Mouse (Mus musculus) liver (tissue): Measurements from ENCODE around the gene Dus1l.
"Not testable (repeated sequence)": the region's sequence is repeated elsewhere in the genome, so short reads cannot be mapped to it uniquely, and the experiment has no call there.

Source experiments
- DNase-seq: peaks from one replicate; pipeline ENCODE4 v3.0.0-alpha.2; 2020; ENCODE audit warnings: mixed read lengths

Gene Dus1l

GRCm38 (mm10) chr11:120795756-120796613, at the start of gene Dus1l:
Dus1l (minus strand) TSS chr11:120796403.
- peak; percentile 95 for DNase-seq

- DNase-seq: no peak
These were observed 48.1 kb upstream of the Dus1l start for GRCm38 (mm10) chr11:120844329-120844728.

GRCm38 (mm10) chr11:120833555-120834280, 37.5 kb upstream of the Dus1l start:
- DNase-seq: no peak

GRCm38 (mm10) chr11:120832962-120833361, 36.8 kb upstream of the Dus1l start:
- DNase-seq: not testable (repeated sequence)

- DNase-seq: no peak
These were observed 35.6 kb upstream of the Dus1l start for GRCm38 (mm10) chr11:120831659-120832440.

- peak; percentile 7 for DNase-seq
These were observed 34.5 kb upstream of the Dus1l start for GRCm38 (mm10) chr11:120830686-120831085.

GRCm38 (mm10) chr11:120829757-120830532, 33.7 kb upstream of the Dus1l start:
- no peak for DNase-seq

- DNase-seq: no peak
These were observed 32.2 kb upstream of the Dus1l start for GRCm38 (mm10) chr11:120828416-120828815.

GRCm38 (mm10) chr11:120826016-120826953, 30.1 kb upstream of the Dus1l start:
- DNase-seq: peak; percentile 2

GRCm38 (mm10) chr11:120825289-120825863, 29.2 kb upstream of the Dus1l start:
- DNase-seq: peak; percentile 1

GRCm38 (mm10) chr11:120824787-120825288, 28.6 kb upstream of the Dus1l start:
- DNase-seq: no peak

- DNase-seq: peak; percentile 96
These were observed 28.0 kb upstream of the Dus1l start, which contains the start of gene Fasn for GRCm38 (mm10) chr11:120823956-120824786. Fasn (minus strand) TSS chr11:120824547.

GRCm38 (mm10) chr11:120823551-120823947, 27.3 kb upstream of the Dus1l start:
- no peak for DNase-seq

- no peak for DNase-seq
These were observed 26.8 kb upstream of the Dus1l start for GRCm38 (mm10) chr11:120822831-120823550.

- no peak for DNase-seq
These were observed 26.1 kb upstream of the Dus1l start for GRCm38 (mm10) chr11:120822321-120822720.

- no peak for DNase-seq
These were observed 25.1 kb upstream of the Dus1l start for GRCm38 (mm10) chr11:120821076-120821922.

- DNase-seq: no peak
These were observed 24.3 kb upstream of the Dus1l start for GRCm38 (mm10) chr11:120820546-120820945.

GRCm38 (mm10) chr11:120819556-120819955, 23.4 kb upstream of the Dus1l start:
- DNase-seq: no peak
